Mouse (Mus musculus) embryonic facial prominence, embryonic 10.5 days (tissue): Measurements from ENCODE around the gene Slc25a24. TPM values are rescaled to one million over a fixed set of nuclear protein-coding genes. Genes with fewer than 3 reads are reported as not detected.

Experiments
- DNase-seq: peaks from one replicate; pipeline ENCODE4 v3.0.0-alpha.2; 2017; ENCODE audit warnings: low spot score
- H3K27ac ChIP-seq: fragments of 300-500 bp; sonication (generic); replicated peaks from 2 replicates; pipeline ENCODE4 v1.5.1; 2016; ENCODE audit warnings: mild to moderate bottlenecking
- H3K27me3 ChIP-seq: fragments of 300-500 bp; sonication (generic); replicated peaks from 2 replicates; pipeline ENCODE4 v1.6.1; 2016; ENCODE audit warnings: low read depth, mild to moderate bottlenecking; ENCODE audit not compliant: poor library complexity, severe bottlenecking
- H3K36me3 ChIP-seq: fragments of 300-500 bp; sonication (generic); replicated peaks from 2 replicates; pipeline ENCODE4 v1.6.1; 2016; ENCODE audit warnings: mild to moderate bottlenecking, moderate library complexity
- H3K4me1 ChIP-seq: fragments of 300-500 bp; sonication (generic); 2 replicates; pipeline ENCODE4 v1.6.1; 2016
- H3K4me3 ChIP-seq: fragments of 300-500 bp; sonication (generic); 2 replicates; pipeline ENCODE4 v1.5.1; 2016; ENCODE audit warnings: mild to moderate bottlenecking, moderate library complexity
- H3K9me3 ChIP-seq: fragments of 300-500 bp; sonication (generic); 2 replicates; pipeline ENCODE4 v1.6.1; 2016; ENCODE audit warnings: mild to moderate bottlenecking
- WGBS: fragments of 180-500 bp; shearing (Covaris S2); methylation state at CpG from one replicate; pipeline ENCODE4 v1.1.7; 2016; 5-methylcytosine and 5-hydroxymethylcytosine counted together
- polyA plus RNA-seq: library from polyadenylated mRNA; unstranded; fragments of >200 nt; fragmentation: Nextera tagmentation; extraction: Ambion mirVana; gene quantifications from 2 replicates; pipeline ENCODE4 v1.2.1, GENCODE M21; 2016

The Slc25a24 gene
- polyA plus RNA-seq, 1 experiment from 2014 or later, result 35.6 TPM

- Histone ChIP-seq H3K36me3 (peaks cover 47% of the 10 kb centered on the region), H3K4me3 (no peak overlapping the region), H3K9me3 (no peaks in the 10 kb centered on the region), H3K27me3 (no peaks in the 10 kb centered on the region), H3K4me1 (no peaks in the 10 kb centered on the region), H3K27ac (no peak overlapping the region)
- no peak for DNase-seq
- WGBS, result 85% methylated on average over 4 of the region's 4 CpGs
Observed at GRCm38 (mm10) chr3:109132966-109133365, 10.0 kb downstream of the Slc25a24 start.

GRCm38 (mm10) chr3:109134036-109134435 is 11.1 kb downstream of the Slc25a24 start:
- no peaks in the 10 kb centered on the region for H3K9me3 ChIP-seq
- H3K36me3 ChIP-seq, result peaks cover 43% of the 10 kb centered on the region
- H3K27me3 ChIP-seq, result no peaks in the 10 kb centered on the region
- no peak overlapping the region for H3K27ac ChIP-seq
- no peak overlapping the region for H3K4me3 ChIP-seq
- 95% methylated on average over 15 of the region's 15 CpGs for WGBS
- DNase-seq, result no peak
- no peaks in the 10 kb centered on the region for H3K4me1 ChIP-seq

- Histone ChIP-seq H3K27ac (no peak overlapping the region), H3K27me3 (no peaks in the 10 kb centered on the region), H3K9me3 (no peaks in the 10 kb centered on the region), H3K36me3 (peaks cover 43% of the 10 kb centered on the region), H3K4me1 (no peaks in the 10 kb centered on the region), H3K4me3 (no peak overlapping the region)
- WGBS, result 83% methylated on average over 1 of the region's 1 CpGs
- no peak for DNase-seq
Observed at GRCm38 (mm10) chr3:109135352-109135751, 12.4 kb downstream of the Slc25a24 start.

- Histone ChIP-seq H3K4me1 (no peaks in the 10 kb centered on the region), H3K9me3 (no peaks in the 10 kb centered on the region), H3K27ac (no peak overlapping the region), H3K4me3 (no peak overlapping the region), H3K36me3 (no peaks in the 10 kb centered on the region; the same call in 1 of the 2 replicates), H3K27me3 (no peaks in the 10 kb centered on the region)
- 91% methylated on average over 4 of the region's 4 CpGs for WGBS
- DNase-seq, result no peak
Observed at GRCm38 (mm10) chr3:109152561-109152960, 29.6 kb downstream of the Slc25a24 start.

- Histone ChIP-seq H3K4me3 (no peak overlapping the region), H3K4me1 (no peaks in the 10 kb centered on the region), H3K9me3 (no peaks in the 10 kb centered on the region), H3K27ac (no peak overlapping the region), H3K36me3 (peaks cover 2% of the 10 kb centered on the region; the same call in 1 of the 2 replicates), H3K27me3 (no peaks in the 10 kb centered on the region)
- WGBS, result 97% methylated on average over 6 of the region's 6 CpGs
- DNase-seq, result no peak
Observed at GRCm38 (mm10) chr3:109153410-109153809, 30.5 kb downstream of the Slc25a24 start.

- WGBS, result 83% methylated on average over 4 of the region's 4 CpGs
- Histone ChIP-seq H3K27me3 (no peaks in the 10 kb centered on the region), H3K27ac (no peak overlapping the region)
Observed at GRCm38 (mm10) chr3:109155926-109156669, 33.1 kb downstream of the Slc25a24 start.

GRCm38 (mm10) chr3:109157481-109157880 is 34.5 kb downstream of the Slc25a24 start:
- WGBS, result 85% methylated on average over 3 of the region's 3 CpGs
- DNase-seq, result no peak
- H3K4me1 ChIP-seq, result no peaks in the 10 kb centered on the region
- no peaks in the 10 kb centered on the region for H3K9me3 ChIP-seq
- H3K4me3 ChIP-seq, result no peak overlapping the region
- H3K27me3 ChIP-seq, result no peaks in the 10 kb centered on the region
- peaks cover 28% of the 10 kb centered on the region for H3K36me3 ChIP-seq
- H3K27ac ChIP-seq, result no peak overlapping the region

More at GRCm38 (mm10) chr3:109155926-109156669, 33.1 kb downstream of the Slc25a24 start:
- no peak overlapping the region for H3K4me3 ChIP-seq
- no peak for DNase-seq
- no peaks in the 10 kb centered on the region for H3K9me3 ChIP-seq
- peaks cover 28% of the 10 kb centered on the region for H3K36me3 ChIP-seq
- H3K4me1 ChIP-seq, result no peaks in the 10 kb centered on the region

- H3K9me3 ChIP-seq, result no peaks in the 10 kb centered on the region
- H3K27ac ChIP-seq, result no peak overlapping the region
- no peak for DNase-seq
- peaks cover 49% of the 10 kb centered on the region for H3K36me3 ChIP-seq
- no peak overlapping the region for H3K4me3 ChIP-seq
- WGBS, result 93% methylated on average over 2 of the region's 2 CpGs
- H3K27me3 ChIP-seq, result no peaks in the 10 kb centered on the region
- H3K4me1 ChIP-seq, result no peaks in the 10 kb centered on the region
Observed at GRCm38 (mm10) chr3:109164088-109164487, 41.1 kb downstream of the Slc25a24 start.

- DNase-seq, result no peak
- no peaks in the 10 kb centered on the region for H3K27me3 ChIP-seq
- H3K27ac ChIP-seq, result no peak overlapping the region
- peaks cover 43% of the 10 kb centered on the region for H3K36me3 ChIP-seq
- 81% methylated on average over 1 of the region's 1 CpGs for WGBS
- H3K4me1 ChIP-seq, result no peaks in the 10 kb centered on the region
- H3K9me3 ChIP-seq, result no peaks in the 10 kb centered on the region
- H3K4me3 ChIP-seq, result no peak overlapping the region
Observed at GRCm38 (mm10) chr3:109164644-109165043, 41.7 kb downstream of the Slc25a24 start.

GRCm38 (mm10) chr3:109165214-109165829 is 42.4 kb downstream of the Slc25a24 start:
- Histone ChIP-seq H3K4me1 (no peaks in the 10 kb centered on the region), H3K9me3 (no peaks in the 10 kb centered on the region), H3K36me3 (peaks cover 36% of the 10 kb centered on the region), H3K27ac (no peak overlapping the region), H3K27me3 (no peaks in the 10 kb centered on the region), H3K4me3 (no peak overlapping the region)
- WGBS, result 90% methylated on average over 8 of the region's 8 CpGs
- no peak for DNase-seq

GRCm38 (mm10) chr3:109169121-109169520 is 46.2 kb downstream of the Slc25a24 start:
- peaks cover 24% of the 10 kb centered on the region for H3K36me3 ChIP-seq
- H3K27ac ChIP-seq, result no peak overlapping the region
- WGBS, result 81% methylated on average over 2 of the region's 2 CpGs

GRCm38 (mm10) chr3:109171070-109171778 is 48.3 kb downstream of the Slc25a24 start:
- Histone ChIP-seq H3K27ac (0 out of 2 replicates have a peak overlapping the region, but pooled peaks have one; percentile 30), H3K4me1 (peaks cover 7% of the 10 kb centered on the region; the same call in 1 of the 2 replicates), H3K9me3 (no peaks in the 10 kb centered on the region), H3K4me3 (no peak overlapping the region), H3K27me3 (no peaks in the 10 kb centered on the region), H3K36me3 (peaks cover 4% of the 10 kb centered on the region)
- peak; percentile 72 for DNase-seq
- WGBS, result 32% methylated on average over 15 of the region's 15 CpGs

More at GRCm38 (mm10) chr3:109169121-109169520, 46.2 kb downstream of the Slc25a24 start:
- Histone ChIP-seq H3K27me3 (no peaks in the 10 kb centered on the region), H3K4me3 (no peak overlapping the region), H3K9me3 (no peaks in the 10 kb centered on the region), H3K4me1 (peaks cover 7% of the 10 kb centered on the region; the same call in 1 of the 2 replicates)
- no peak for DNase-seq
